8 mouse cellular contexts compared by ENCODE assay signal in the genomic region with DNA sequence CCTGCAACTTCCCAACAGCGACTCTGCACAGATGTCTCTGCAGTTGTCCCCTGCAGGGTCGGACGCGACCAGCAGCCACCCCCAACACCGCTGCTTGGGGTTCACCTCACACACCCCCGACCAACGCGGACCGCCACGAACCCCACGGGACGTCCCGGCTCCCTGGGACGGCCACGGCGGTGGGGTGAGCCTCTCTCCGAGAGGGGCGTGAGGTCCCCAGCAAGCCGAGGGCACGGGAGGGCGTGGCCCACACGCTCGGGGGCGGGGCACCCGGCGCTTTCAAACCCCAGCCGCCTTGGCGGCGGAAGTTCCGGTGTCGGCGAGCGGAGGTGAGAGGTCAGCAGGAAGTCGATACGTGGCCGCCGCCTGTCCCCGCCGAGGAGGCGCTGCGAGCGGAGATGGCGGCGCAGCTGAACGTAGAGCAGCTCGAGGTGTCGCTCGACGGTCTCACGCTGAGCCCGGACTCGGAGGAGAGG. TPM values are rescaled to one million over a fixed set of nuclear protein-coding genes. Genes with fewer than 3 reads are reported as not detected.
DNase-seq lines count a peak whose midpoint lies in the region; ATAC-seq and TF ChIP-seq lines count a peak whose summit lies in the region.

Gene Acbd3, plus strand, starts transcription at position 340 of the 476 bp plus-strand sequence.

- TF ChIP-seq POLR2A in bone marrow, adult 2 months (IDR thresholded peaks at IDR 0.05; ENCODE audit: borderline replicate concordance, control insufficient read depth, low read depth, low read length): peak; percentile 93

- peak within 1 kb of the TSS; percentile 73 for H3K4me2 ChIP-seq in embryonic facial prominence, embryonic 15.5 days (replicated peaks)
- H3K4me2 ChIP-seq in kidney, embryonic 14.5 days (replicated peaks; ENCODE audit: low read depth, low read length): peak within 1 kb of the TSS; percentile 67
- H3K4me2 ChIP-seq in limb, embryonic 15.5 days: peak within 1 kb of the TSS; percentile 52

- H3K36me3 ChIP-seq in embryonic facial prominence, embryonic 15.5 days: no peaks in the 10 kb centered on the region
- H3K36me3 ChIP-seq in kidney, embryonic 14.5 days (ENCODE audit: control insufficient read depth, insufficient read depth, low read length): no peaks in the 10 kb centered on the region
- no peaks in the 10 kb centered on the region for H3K36me3 ChIP-seq in limb, embryonic 15.5 days

- H3K4me1 ChIP-seq in bone marrow, adult 2 months (ENCODE audit: control insufficient read depth, insufficient read depth, low read length): peaks cover 3% of the 10 kb centered on the region; the same call in 1 of the 2 replicates
- H3K4me1 ChIP-seq in embryonic facial prominence, embryonic 15.5 days: peaks cover 19% of the 10 kb centered on the region
- H3K4me1 ChIP-seq in kidney, embryonic 14.5 days (ENCODE audit: control insufficient read depth, insufficient read depth, low read length): peaks cover 11% of the 10 kb centered on the region
- H3K4me1 ChIP-seq in limb, embryonic 15.5 days: peaks cover 22% of the 10 kb centered on the region

- H3K4me3 ChIP-seq in bone marrow, adult 2 months (replicated peaks; ENCODE audit: control insufficient read depth, low read depth, low read length): peak within 1 kb of the TSS; percentile 95
- H3K4me3 ChIP-seq in embryonic facial prominence, embryonic 15.5 days (replicated peaks): peak within 1 kb of the TSS; percentile 99
- H3K4me3 ChIP-seq in kidney, embryonic 14.5 days (ENCODE audit: low read length): peak within 1 kb of the TSS; percentile 100
- H3K4me3 ChIP-seq in limb, embryonic 15.5 days: peak within 1 kb of the TSS; percentile 100

- WGBS in bone marrow, adult 2 months: under 1% methylated on average over 52 of the region's 52 CpGs
- under 1% methylated on average over 52 of the region's 52 CpGs for WGBS in embryonic facial prominence, embryonic 15.5 days
- 0% methylated on average over 48 of the region's 52 CpGs for whole genome bisulfite sequencing in kidney, embryonic 14.5 days
- WGBS in limb, embryonic 15.5 days: under 1% methylated on average over 52 of the region's 52 CpGs

- H3K9me3 ChIP-seq in embryonic facial prominence, embryonic 15.5 days (replicated peaks): no peaks in the 10 kb centered on the region
- H3K9me3 ChIP-seq in kidney, embryonic 14.5 days (ENCODE audit: control insufficient read depth, low read length): no peaks in the 10 kb centered on the region
- no peaks in the 10 kb centered on the region for H3K9me3 ChIP-seq in limb, embryonic 15.5 days

- peak within 1 kb of the TSS; percentile 95 for H3K27ac ChIP-seq in bone marrow, adult 2 months (ENCODE audit: control insufficient read depth, insufficient read depth, low read depth, low read length, poor library complexity)
- peak within 1 kb of the TSS; percentile 93 for H3K27ac ChIP-seq in embryonic facial prominence, embryonic 15.5 days (replicated peaks)
- H3K27ac ChIP-seq in kidney, embryonic 14.5 days (ENCODE audit: low read depth, low read length): peak within 1 kb of the TSS; percentile 93
- H3K27ac ChIP-seq in limb, embryonic 15.5 days: peak within 1 kb of the TSS; percentile 95

- DNase-seq in 416B (ENCODE audit: low read depth): peak; percentile 90
- peak; percentile 90 to 91 for DNase-seq in heart, adult 9 months (ENCODE audit: low spot score in 2 of 2)
- DNase-seq in monocyte, adult 2 months (ENCODE audit: low read depth in 1 of 2, low spot score in 2 of 2): peak; percentile 72 to 80
- peak; percentile 93 to 94 for DNase-seq in spleen, postnatal 36 days (ENCODE audit: low spot score in 2 of 2)

- no peaks in the 10 kb centered on the region for H3K27me3 ChIP-seq in embryonic facial prominence, embryonic 15.5 days
- no peaks in the 10 kb centered on the region for H3K27me3 ChIP-seq in kidney, embryonic 14.5 days (ENCODE audit: control insufficient read depth, insufficient read depth, low read length)
- no peaks in the 10 kb centered on the region for H3K27me3 ChIP-seq in limb, embryonic 15.5 days

- TF ChIP-seq CTCF in bone marrow, adult 2 months (IDR thresholded peaks at IDR 0.05; ENCODE audit: control insufficient read depth, insufficient read depth, low read length): no peak

- peak within 1 kb of the TSS; percentile 98 for H3K9ac ChIP-seq in embryonic facial prominence, embryonic 15.5 days
- H3K9ac ChIP-seq in kidney, embryonic 14.5 days (ENCODE audit: low read depth, low read length): peak within 1 kb of the TSS; percentile 99
- peak within 1 kb of the TSS; percentile 99 for H3K9ac ChIP-seq in limb, embryonic 15.5 days

- peak; percentile 92 for ATAC-seq in embryonic facial prominence, embryonic 15.5 days (ENCODE audit: insufficient number of reproducible peaks, low FRiP score, low TSS enrichment, low read depth)
- peak; percentile 93 for ATAC-seq in kidney, embryonic 14.5 days (ENCODE audit: low FRiP score, low TSS enrichment)
- ATAC-seq in limb, embryonic 15.5 days (ENCODE audit: insufficient number of reproducible peaks, low FRiP score, low TSS enrichment, low read depth): peak; percentile 90

RNA-seq across cellular contexts. Expression of gene Acbd3, which starts in this region (rescaled TPM):
- polyA plus RNA-seq in bone marrow, adult 2 months (2011; ENCODE audit: insufficient read depth, insufficient read length, low replicate concordance, missing spikeins): 11.7 and 16.1 TPM in 2 replicates
- 26.8 and 27.5 TPM in 2 replicates for polyA plus RNA-seq in embryonic facial prominence, embryonic 15.5 days (2015; fragmentation: Nextera tagmentation; extraction: Ambion mirVana)
- 18.8 and 28.0 TPM in 2 replicates for polyA plus RNA-seq in kidney, embryonic 14.5 days (2014; fragmentation: Nextera tagmentation; extraction: Ambion mirVana)
- polyA plus RNA-seq in limb, embryonic 15.5 days (2015; fragmentation: Nextera tagmentation; extraction: Ambion mirVana): 24.0 and 27.9 TPM in 2 replicates

Comparison
In these comparisons a context has a peak if more than half of its experiments do, and no peak if none do; other contexts are left out.
1. Peak in every context shown above with its lines: DNase-seq, ATAC-seq, H3K4me3 ChIP-seq and H3K27ac ChIP-seq.